ENCODE assay signal across 7 mouse cellular contexts in the genomic region with DNA sequence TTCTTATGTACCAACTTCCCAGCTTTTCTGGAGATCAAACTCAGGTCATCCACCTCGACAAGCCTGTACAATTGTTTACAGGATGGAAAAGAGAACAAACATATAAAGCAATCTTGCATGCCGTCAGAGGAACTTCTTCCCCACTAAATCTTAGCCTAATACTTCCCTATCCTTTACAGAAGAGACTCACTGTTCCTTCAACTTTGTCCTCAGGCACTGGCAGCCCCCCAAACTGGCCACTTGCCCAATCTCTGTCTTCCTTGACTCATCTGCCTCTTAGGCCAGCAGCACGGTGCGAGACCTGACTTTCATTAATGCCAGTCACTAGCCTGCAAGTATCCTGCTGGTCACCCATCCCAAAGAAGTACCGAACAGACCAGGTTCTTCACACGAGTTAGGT. TPM values are rescaled to one million over a fixed set of nuclear protein-coding genes. Genes with fewer than 3 reads are reported as not detected.
DNase-seq lines count a peak whose midpoint lies in the region; TF ChIP-seq lines count a peak whose summit lies in the region.

No protein-coding gene starts in this region.

- H3K4me1 ChIP-seq in lung, adult 2 months (ENCODE audit: control insufficient read depth, insufficient read depth, low read length): no peaks in the 10 kb centered on the region; the same call in 1 of the 2 replicates

- DNase-seq in lung, adult 18-20 months: peak; percentile 60
- DNase-seq in lung, adult 2 months: no peak
- peak; percentile 89 for DNase-seq in adrenal gland, postnatal 10 days
- peak; percentile 67 for DNase-seq in gastrocnemius, postnatal 25 days
- DNase-seq in lung, postnatal 14 days: peak; percentile 74
- DNase-seq in thymus, postnatal 25 days: no peak
- DNase-seq in yolk sac, embryonic 10.5 days (ENCODE audit: low spot score): no peak

- WGBS in lung, adult 2 months: 56% methylated on average over 6 of the region's 6 CpGs

- TF ChIP-seq POLR2A in lung, adult 2 months (IDR thresholded peaks at IDR 0.05; ENCODE audit: borderline replicate concordance, extremely low read depth, low read depth, low read length): no peak

- TF ChIP-seq CTCF in lung, adult 2 months (IDR thresholded peaks at IDR 0.05; ENCODE audit: insufficient read depth, low read length): no peak

- no peak overlapping the region for H3K4me3 ChIP-seq in lung, adult 2 months (replicated peaks; ENCODE audit: extremely low read depth, low read depth, low read length)

RNA-seq across cellular contexts. Expression of a gene that starts 11.4 kb away (rescaled TPM):
- polyA plus RNA-seq in lung, adult 2 months (2012; rRNA removed): 27.8 and 29.2 TPM in 2 replicates
- total RNA-seq in adrenal gland, postnatal 10 days (2021): 10 to 100 TPM; 30.2 to 36.4 TPM
- total RNA-seq in gastrocnemius, postnatal 25 days (2021): 10 to 100 TPM; 21.5 to 23.8 TPM

Comparison
In these comparisons a context has a peak if more than half of its experiments do, and no peak if none do; other contexts are left out.
1. DNase-seq: peak in lung, adult 18-20 months (2 of 2), adrenal gland, postnatal 10 days (single experiment), gastrocnemius, postnatal 25 days (single experiment) and lung, postnatal 14 days (single experiment); none in lung, adult 2 months (single experiment), thymus, postnatal 25 days (single experiment) and yolk sac, embryonic 10.5 days (single experiment).